Mouse (Mus musculus) spleen, adult 2 months (tissue): ENCODE results near the gene Tmco4. TPM values are rescaled to one million over a fixed set of nuclear protein-coding genes. Genes with fewer than 3 reads are reported as not detected.

Experiments used
- DNase-seq, 2 experiments: peaks; one replicate each; pipeline versions ENCODE4 v3.0.0 to v3.0.0-alpha.2; 2012 to 2021; ENCODE audit warnings: low spot score in 2 of 2, low read depth in 1 of 2
- H3K27ac ChIP-seq: fragments of 200-500 bp; 2 replicates; pipeline ENCODE4 v1.5.1; 2012; ENCODE audit warnings: low read length, inconsistent platforms; ENCODE audit not compliant: insufficient read depth
- H3K27me3 ChIP-seq: fragments of 200-500 bp; 2 replicates; pipeline ENCODE4 v1.6.1; 2012; ENCODE audit warnings: mild to moderate bottlenecking, moderate library complexity, low read length, inconsistent platforms; ENCODE audit not compliant: control insufficient read depth, insufficient read depth
- H3K36me3 ChIP-seq: fragments of 200-500 bp; 2 replicates; pipeline ENCODE4 v1.6.1; 2012; ENCODE audit warnings: mild to moderate bottlenecking, low read length, inconsistent platforms; ENCODE audit not compliant: control insufficient read depth, insufficient read depth
- H3K4me1 ChIP-seq: fragments of 200-500 bp; 2 replicates; pipeline ENCODE4 v1.6.1; 2011; ENCODE audit warnings: inconsistent platforms; ENCODE audit not compliant: control insufficient read depth, insufficient read depth, insufficient read length
- H3K4me3 ChIP-seq: fragments of 200-500 bp; 2 replicates; pipeline ENCODE4 v1.5.1; 2011; ENCODE audit warnings: mild to moderate bottlenecking, inconsistent platforms; ENCODE audit not compliant: insufficient read depth, insufficient read length; ENCODE audit errors: extremely low read depth
- CTCF ChIP-seq: fragments of 200-500 bp; IDR thresholded peaks from 2 replicates; pipeline ENCODE4 v1.5.1; 2011; ENCODE audit warnings: mild to moderate bottlenecking, inconsistent platforms; ENCODE audit not compliant: insufficient read depth, insufficient read length, insufficient replicate concordance; ENCODE audit errors: extremely low read depth
- POLR2A ChIP-seq: fragments of 200-500 bp; IDR thresholded peaks from 2 replicates; pipeline ENCODE4 v1.6.1; 2011; ENCODE audit warnings: low read depth, low read length, inconsistent platforms
- WGBS: fragments of 180-500 bp; shearing (Covaris S2); methylation state at CpG from one replicate; pipeline ENCODE4 v1.1.7; 2018; 5-methylcytosine and 5-hydroxymethylcytosine counted together
- polyA plus RNA-seq: library from polyadenylated mRNA; depleted of rRNA; stranded (reverse); fragments of >200 nt; gene quantifications from 2 replicates; pipeline ENCODE4 v1.2.3, GENCODE M21; 2012

Gene Tmco4
- polyA plus RNA-seq, 1 experiment = 18.4 TPM

- no peaks in the 10 kb centered on the region for H3K4me1 ChIP-seq
- TF ChIP-seq CTCF (peak; percentile 17; the same call in 1 of the 2 replicates), POLR2A (no peak)
- DNase-seq = no peak
- H3K27ac ChIP-seq = no peak overlapping the region
- no peak overlapping the region for H3K4me3 ChIP-seq
- WGBS = 89% methylated on average over 6 of the region's 6 CpGs
- H3K27me3 ChIP-seq = no peaks in the 10 kb centered on the region
- H3K36me3 ChIP-seq = peaks cover 7% of the 10 kb centered on the region
Measured at GRCm38 (mm10) chr4:139014793-139015192, 42.1 kb downstream of the Tmco4 start.

DNA sequence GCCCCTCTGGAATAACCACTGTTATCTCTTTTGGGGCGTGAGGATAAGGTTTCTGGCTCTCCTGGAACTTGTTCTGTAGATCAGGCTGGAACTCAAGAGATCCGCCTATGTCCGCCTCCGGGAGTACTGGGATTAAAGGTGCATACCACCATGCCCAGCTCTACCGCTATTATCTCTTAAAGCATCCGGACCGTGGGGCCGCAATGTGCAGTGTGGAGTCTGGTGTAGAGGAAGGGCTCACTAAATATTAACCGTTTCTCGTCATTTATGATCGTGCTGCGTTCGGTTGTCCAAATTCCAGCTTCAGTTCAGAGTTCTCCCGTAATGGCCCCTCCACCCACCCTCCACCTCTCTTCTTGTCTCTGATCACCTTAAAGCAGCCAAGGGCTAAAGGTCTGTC, 45.7 kb downstream of the Tmco4 start:
- no peak for TF ChIP-seq CTCF
- no peak for TF ChIP-seq POLR2A
- Histone ChIP-seq H3K4me3 (no peak overlapping the region), H3K27ac (no peak overlapping the region), H3K36me3 (peaks cover 14% of the 10 kb centered on the region), H3K27me3 (no peaks in the 10 kb centered on the region), H3K4me1 (no peaks in the 10 kb centered on the region)
- 95% methylated on average over 14 of the region's 14 CpGs for WGBS
- no peak for DNase-seq

DNA sequence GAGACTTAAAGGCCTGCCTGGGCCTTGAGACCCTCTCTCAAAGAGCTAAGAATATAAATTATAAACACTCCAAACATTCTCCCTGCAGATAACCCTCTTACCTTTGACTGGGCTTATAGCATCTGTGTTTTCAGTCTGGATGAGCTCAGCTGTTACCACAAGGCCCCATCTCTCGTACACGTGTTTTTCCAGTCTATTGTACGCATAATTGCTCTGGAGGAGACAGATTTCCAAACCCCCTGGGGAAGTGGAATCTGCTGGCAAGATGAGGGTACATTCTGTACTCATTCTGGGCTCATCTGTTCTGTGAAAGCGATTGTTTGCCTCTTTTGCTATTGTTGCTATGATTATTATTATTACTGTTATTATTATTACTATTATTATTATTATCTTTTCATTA, 46.3 kb downstream of the Tmco4 start:
- DNase-seq = no peak
- H3K27me3 ChIP-seq = no peaks in the 10 kb centered on the region
- no peak overlapping the region for H3K27ac ChIP-seq
- H3K4me1 ChIP-seq = no peaks in the 10 kb centered on the region
- no peak overlapping the region for H3K4me3 ChIP-seq
- TF ChIP-seq CTCF = no peak
- no peak for TF ChIP-seq POLR2A
- H3K36me3 ChIP-seq = peaks cover 16% of the 10 kb centered on the region
- 91% methylated on average over 4 of the region's 4 CpGs for WGBS

DNA sequence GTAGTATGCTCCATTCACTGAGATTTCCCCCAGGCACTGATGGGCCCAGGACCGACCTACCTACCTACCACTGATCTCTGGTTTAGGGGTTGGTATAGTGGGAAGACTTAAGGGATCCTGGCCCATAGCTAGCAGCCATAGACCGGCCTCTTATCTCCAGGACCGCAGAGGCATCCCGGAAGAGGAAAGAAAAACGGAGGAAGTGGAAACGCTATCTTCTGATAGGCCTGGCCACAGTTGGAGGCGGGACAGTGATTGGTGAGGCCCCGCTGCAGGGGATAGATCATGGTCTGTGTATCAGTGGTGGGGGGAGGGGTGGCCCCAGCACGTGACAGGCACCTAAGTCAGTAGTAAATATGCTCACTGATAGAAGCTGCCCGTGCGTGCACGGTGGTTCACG, 46.7 kb downstream of the Tmco4 start:
- WGBS = 80% methylated on average over 13 of the region's 13 CpGs
- Histone ChIP-seq H3K4me1 (no peaks in the 10 kb centered on the region), H3K27ac (no peak overlapping the region), H3K4me3 (no peak overlapping the region), H3K36me3 (peaks cover 17% of the 10 kb centered on the region), H3K27me3 (no peaks in the 10 kb centered on the region)
- no peak for DNase-seq
- TF ChIP-seq POLR2A = no peak
- TF ChIP-seq CTCF = no peak

- Histone ChIP-seq H3K27ac (no peak overlapping the region), H3K36me3 (peaks cover 19% of the 10 kb centered on the region), H3K27me3 (no peaks in the 10 kb centered on the region), H3K4me1 (no peaks in the 10 kb centered on the region), H3K4me3 (no peak overlapping the region)
- TF ChIP-seq CTCF = no peak
- no peak for TF ChIP-seq POLR2A
- DNase-seq = no peak
- WGBS = 72% methylated on average over 3 of the region's 3 CpGs
Measured at GRCm38 (mm10) chr4:139020385-139020784, 47.7 kb downstream of the Tmco4 start.

- Histone ChIP-seq H3K4me1 (no peaks in the 10 kb centered on the region), H3K27ac (no peak overlapping the region), H3K36me3 (peaks cover 23% of the 10 kb centered on the region), H3K27me3 (no peaks in the 10 kb centered on the region), H3K4me3 (no peak overlapping the region)
- TF ChIP-seq CTCF = no peak
- TF ChIP-seq POLR2A = no peak
- 59% methylated on average over 2 of the region's 2 CpGs for WGBS
- no peak for DNase-seq
Measured at GRCm38 (mm10) chr4:139024379-139024778, 51.7 kb downstream of the Tmco4 start.

- Histone ChIP-seq H3K27ac (no peak overlapping the region), H3K4me3 (no peak overlapping the region), H3K36me3 (peaks cover 29% of the 10 kb centered on the region), H3K27me3 (no peaks in the 10 kb centered on the region), H3K4me1 (no peaks in the 10 kb centered on the region)
- TF ChIP-seq POLR2A = no peak
- TF ChIP-seq CTCF = no peak
- 96% methylated on average over 6 of the region's 6 CpGs for WGBS
- DNase-seq = no peak
Measured at GRCm38 (mm10) chr4:139030675-139031074, 58.0 kb downstream of the Tmco4 start.
